Mouse (Mus musculus): ENCODE measurements around the gene Ppm1g. TPM values are rescaled to one million over a fixed set of nuclear protein-coding genes. Genes with fewer than 3 reads are reported as not detected.
A peak's percentile ranks its signal among the peaks of the same experiment; 100 is the strongest.

Gene Ppm1g
- total RNA-seq (2017): 130 and 218 TPM in 2 replicates

GRCm38 (mm10) chr5:31220448-31221303, at the start of gene Ppm1g:
Gene Ppm1g, minus strand, starts transcription at chr5:31220687.
- peak; percentile 92 to 93 for ATAC-seq (replicated peaks in 1 of 2; ENCODE audit: insufficient read depth in 1 of 2, low FRiP score in 2 of 2, low TSS enrichment in 1 of 2, low read depth in 1 of 2, poor library complexity in 2 of 2, severe bottlenecking in 2 of 2)

DNA sequence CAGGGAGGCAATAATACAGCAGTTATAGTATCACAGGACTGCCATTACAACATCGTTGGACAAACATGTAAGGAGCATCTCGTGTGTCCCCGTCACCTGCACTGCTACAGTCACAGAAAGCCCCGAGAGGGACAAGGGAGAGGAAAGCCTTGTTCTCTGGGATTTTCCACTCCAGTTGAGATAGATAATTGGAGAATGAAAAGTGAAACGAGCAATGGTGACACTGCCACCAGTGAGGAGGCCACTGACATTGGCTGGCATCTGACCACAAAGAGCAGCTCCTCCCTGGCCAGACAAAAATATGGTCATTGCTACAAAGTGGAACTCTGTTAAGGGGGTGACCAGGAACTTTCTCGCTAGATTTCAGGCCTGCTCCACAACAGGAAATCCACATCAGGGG, 47.2 kb upstream of the Ppm1g start:
- no peak for ATAC-seq (replicated peaks in 1 of 2; ENCODE audit: insufficient read depth in 1 of 2, low FRiP score in 2 of 2, low TSS enrichment in 1 of 2, low read depth in 1 of 2, poor library complexity in 2 of 2, severe bottlenecking in 2 of 2)

DNA sequence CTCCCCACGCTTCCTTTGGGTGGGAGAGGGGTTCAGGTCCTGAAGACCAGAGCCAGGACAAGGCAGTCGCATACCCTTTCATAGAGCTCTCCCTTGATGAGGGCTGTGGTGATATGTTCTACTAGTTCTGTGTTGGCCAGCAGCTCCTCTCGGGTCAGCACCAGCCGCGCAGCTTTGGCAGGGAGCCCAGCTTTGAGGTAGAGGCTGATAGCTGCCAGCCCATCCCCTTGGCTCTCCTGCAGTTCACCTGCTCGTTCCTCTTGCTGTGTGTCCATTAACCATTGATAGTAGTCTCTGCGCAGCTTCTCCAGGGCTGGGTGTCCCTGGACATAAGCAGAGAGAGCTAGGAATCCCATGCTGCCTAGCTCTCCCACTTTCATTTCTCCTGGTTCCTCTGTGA, 45.6 kb upstream of the Ppm1g start:
- no peak for ATAC-seq (replicated peaks in 1 of 2; ENCODE audit: insufficient read depth in 1 of 2, low FRiP score in 2 of 2, low TSS enrichment in 1 of 2, low read depth in 1 of 2, poor library complexity in 2 of 2, severe bottlenecking in 2 of 2)

GRCm38 (mm10) chr5:31257616-31258015, 37.1 kb upstream of the Ppm1g start:
- ATAC-seq (replicated peaks in 1 of 2; ENCODE audit: insufficient read depth in 1 of 2, low FRiP score in 2 of 2, low TSS enrichment in 1 of 2, low read depth in 1 of 2, poor library complexity in 2 of 2, severe bottlenecking in 2 of 2): no peak

GRCm38 (mm10) chr5:31255971-31256370, 35.5 kb upstream of the Ppm1g start:
- no peak for ATAC-seq (replicated peaks in 1 of 2; ENCODE audit: insufficient read depth in 1 of 2, low FRiP score in 2 of 2, low TSS enrichment in 1 of 2, low read depth in 1 of 2, poor library complexity in 2 of 2, severe bottlenecking in 2 of 2)

DNA sequence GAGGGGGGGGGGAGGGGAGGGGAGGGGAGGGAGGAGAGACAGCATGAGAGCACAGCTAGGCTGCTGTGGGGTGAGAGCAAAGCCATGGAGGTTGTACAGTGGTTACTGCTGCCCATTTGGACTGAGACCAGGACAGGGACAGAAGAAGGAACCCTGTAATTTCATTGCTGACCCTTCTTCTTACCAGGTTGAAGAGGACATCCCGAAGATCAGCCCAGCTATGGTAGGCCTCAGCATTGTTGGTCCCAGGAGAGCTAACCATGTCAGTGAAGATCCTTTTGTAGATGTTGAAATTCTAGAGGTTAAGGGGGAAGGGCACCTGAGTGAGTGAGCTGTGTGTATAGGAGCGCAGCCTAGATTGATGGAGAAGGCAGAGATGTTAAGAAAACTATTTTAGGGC, 34.9 kb upstream of the Ppm1g start:
- ATAC-seq (replicated peaks in 1 of 2; ENCODE audit: insufficient read depth in 1 of 2, low FRiP score in 2 of 2, low TSS enrichment in 1 of 2, low read depth in 1 of 2, poor library complexity in 2 of 2, severe bottlenecking in 2 of 2): no peak

GRCm38 (mm10) chr5:31254901-31255300, 34.4 kb upstream of the Ppm1g start:
- ATAC-seq (replicated peaks in 1 of 2; ENCODE audit: insufficient read depth in 1 of 2, low FRiP score in 2 of 2, low TSS enrichment in 1 of 2, low read depth in 1 of 2, poor library complexity in 2 of 2, severe bottlenecking in 2 of 2): no peak

DNA sequence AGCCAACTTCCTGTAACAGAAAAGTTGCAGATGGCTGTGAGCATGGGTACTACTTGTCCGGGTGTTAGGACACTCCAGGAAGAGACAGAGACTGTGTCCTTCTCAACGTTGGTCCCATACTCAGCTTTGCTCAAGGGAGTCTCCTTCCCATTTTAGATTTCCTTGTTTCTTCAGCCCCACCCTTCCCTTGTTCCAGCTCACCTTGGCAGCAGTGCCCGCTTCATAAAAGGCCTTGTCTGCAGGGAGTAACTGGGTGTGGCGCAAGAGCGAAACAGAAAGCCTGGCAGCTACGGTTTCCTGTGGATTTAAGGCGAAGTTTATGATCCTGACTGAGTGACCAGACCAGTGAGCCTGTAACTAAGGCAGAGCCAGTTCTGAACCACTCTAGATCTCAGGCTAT, 34.0 kb upstream of the Ppm1g start:
- no peak for ATAC-seq (replicated peaks in 1 of 2; ENCODE audit: insufficient read depth in 1 of 2, low FRiP score in 2 of 2, low TSS enrichment in 1 of 2, low read depth in 1 of 2, poor library complexity in 2 of 2, severe bottlenecking in 2 of 2)

GRCm38 (mm10) chr5:31253806-31254205, 33.3 kb upstream of the Ppm1g start:
- no peak for ATAC-seq (replicated peaks in 1 of 2; ENCODE audit: insufficient read depth in 1 of 2, low FRiP score in 2 of 2, low TSS enrichment in 1 of 2, low read depth in 1 of 2, poor library complexity in 2 of 2, severe bottlenecking in 2 of 2)

GRCm38 (mm10) chr5:31252795-31253545, 32.5 kb upstream of the Ppm1g start:
- no peak for ATAC-seq (replicated peaks in 1 of 2; ENCODE audit: insufficient read depth in 1 of 2, low FRiP score in 2 of 2, low TSS enrichment in 1 of 2, low read depth in 1 of 2, poor library complexity in 2 of 2, severe bottlenecking in 2 of 2)

DNA sequence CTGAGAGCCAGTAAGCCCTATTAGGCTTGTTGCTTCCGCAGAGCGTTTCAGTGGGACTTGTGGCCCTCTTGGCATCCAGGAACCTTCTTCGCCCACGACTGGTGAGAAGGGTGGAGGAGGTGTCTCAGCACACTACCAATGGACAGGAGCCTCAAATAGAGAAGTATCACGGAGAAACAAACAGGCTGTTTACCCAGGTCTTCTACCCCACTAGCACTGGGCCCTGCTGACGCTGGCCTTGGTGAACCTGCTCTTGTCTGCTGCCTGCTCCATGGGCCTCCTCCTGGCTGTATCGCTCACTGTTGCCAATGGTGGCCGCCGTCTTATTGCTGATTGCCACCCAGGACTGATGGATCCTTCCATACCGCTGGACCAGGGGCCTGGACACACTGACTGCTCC, 31.7 kb upstream of the Ppm1g start:
- ATAC-seq (replicated peaks in 1 of 2; ENCODE audit: insufficient read depth in 1 of 2, low FRiP score in 2 of 2, low TSS enrichment in 1 of 2, low read depth in 1 of 2, poor library complexity in 2 of 2, severe bottlenecking in 2 of 2): no peak

GRCm38 (mm10) chr5:31251541-31252101, 31.1 kb upstream of the Ppm1g start, which contains the start of gene Krtcap3:
Gene Krtcap3, plus strand, starts transcription at chr5:31251691.
- peak in 1 of 2 experiments; percentile 11; a peak in 1 of 4 replicates for ATAC-seq (replicated peaks in 1 of 2; ENCODE audit: insufficient read depth in 1 of 2, low FRiP score in 2 of 2, low TSS enrichment in 1 of 2, low read depth in 1 of 2, poor library complexity in 2 of 2, severe bottlenecking in 2 of 2)

GRCm38 (mm10) chr5:31250716-31251115, 30.2 kb upstream of the Ppm1g start:
- no peak for ATAC-seq (replicated peaks in 1 of 2; ENCODE audit: insufficient read depth in 1 of 2, low FRiP score in 2 of 2, low TSS enrichment in 1 of 2, low read depth in 1 of 2, poor library complexity in 2 of 2, severe bottlenecking in 2 of 2)

DNA sequence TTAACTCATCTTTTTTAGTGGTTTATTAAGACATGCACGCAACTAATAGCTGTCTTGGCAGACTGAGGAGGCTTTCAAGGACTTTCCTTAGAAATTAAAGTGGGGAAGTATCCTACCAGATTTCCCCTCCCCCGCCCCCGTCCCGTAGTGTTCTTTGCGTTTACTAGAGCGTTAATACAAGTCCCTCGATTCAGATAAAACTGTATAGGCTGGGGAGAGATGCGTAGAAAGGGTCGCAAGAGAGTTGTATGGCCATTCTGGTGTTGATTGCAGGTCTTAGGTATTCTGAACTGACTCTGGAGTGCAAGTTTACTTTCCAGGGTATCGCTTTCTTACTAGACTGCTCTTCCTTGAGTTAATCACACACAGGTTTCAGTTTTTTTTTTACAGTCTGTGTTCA, 21.7 kb upstream of the Ppm1g start:
- no peak for ATAC-seq (replicated peaks in 1 of 2; ENCODE audit: insufficient read depth in 1 of 2, low FRiP score in 2 of 2, low TSS enrichment in 1 of 2, low read depth in 1 of 2, poor library complexity in 2 of 2, severe bottlenecking in 2 of 2)

GRCm38 (mm10) chr5:31241522-31242034, 21.1 kb upstream of the Ppm1g start:
- no peak; a peak in 1 of 4 replicates for ATAC-seq (replicated peaks in 1 of 2; ENCODE audit: insufficient read depth in 1 of 2, low FRiP score in 2 of 2, low TSS enrichment in 1 of 2, low read depth in 1 of 2, poor library complexity in 2 of 2, severe bottlenecking in 2 of 2)

DNA sequence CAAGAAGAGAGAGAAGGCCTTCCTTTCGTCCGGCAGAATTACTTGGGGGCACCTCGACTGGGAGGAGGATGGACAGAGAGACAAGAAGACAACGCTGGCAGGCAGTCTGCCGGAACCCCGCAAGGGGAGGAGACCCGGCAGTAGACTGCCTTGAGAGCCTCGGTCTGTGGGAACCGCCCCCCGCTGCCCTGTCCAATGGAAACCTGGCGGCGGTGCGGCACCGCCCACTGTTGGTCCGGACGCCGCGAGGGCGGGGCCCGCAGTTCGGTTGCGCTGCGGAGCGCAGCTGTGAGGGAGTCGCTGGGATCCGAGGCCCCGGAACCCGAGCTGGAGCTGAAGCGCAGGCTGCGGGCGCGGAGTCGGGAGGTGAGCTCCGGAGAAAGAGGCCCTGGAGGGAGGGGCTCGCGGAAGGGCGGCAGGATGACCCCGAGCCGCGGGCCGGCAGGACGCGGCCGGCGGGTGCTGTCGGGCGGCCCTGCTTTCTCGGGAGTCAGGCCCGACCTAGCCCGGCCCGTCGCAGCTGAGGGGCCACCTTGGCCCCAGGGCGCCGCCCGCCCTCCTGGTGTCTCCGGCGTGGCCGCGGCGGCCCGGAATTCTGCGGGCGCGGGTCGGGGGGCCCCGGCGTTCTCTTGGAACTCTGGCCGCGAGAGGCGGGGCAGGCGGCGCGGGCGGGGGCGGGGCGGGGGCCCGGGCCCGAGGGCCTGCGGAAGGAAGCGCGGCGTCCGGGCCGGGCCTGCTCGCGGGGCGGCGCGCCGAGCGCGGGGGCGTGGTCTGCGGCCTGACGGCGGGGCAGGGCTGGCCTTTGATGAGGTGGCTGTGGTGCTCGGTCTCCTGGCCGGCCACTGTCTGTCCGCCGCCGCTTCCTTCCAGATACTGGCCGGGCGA, 20.4 kb upstream of the Ppm1g start, which contains the start of the genes Nrbp1 and Gm9970:
Nrbp1 (plus strand) TSS at position 228 of the 885 bp plus-strand sequence.
Gm9970 (minus strand) TSS at position 596 of the 885 bp plus-strand sequence.
- peak; percentile 97 for ATAC-seq (replicated peaks in 1 of 2; ENCODE audit: insufficient read depth in 1 of 2, low FRiP score in 2 of 2, low TSS enrichment in 1 of 2, low read depth in 1 of 2, poor library complexity in 2 of 2, severe bottlenecking in 2 of 2)

DNA sequence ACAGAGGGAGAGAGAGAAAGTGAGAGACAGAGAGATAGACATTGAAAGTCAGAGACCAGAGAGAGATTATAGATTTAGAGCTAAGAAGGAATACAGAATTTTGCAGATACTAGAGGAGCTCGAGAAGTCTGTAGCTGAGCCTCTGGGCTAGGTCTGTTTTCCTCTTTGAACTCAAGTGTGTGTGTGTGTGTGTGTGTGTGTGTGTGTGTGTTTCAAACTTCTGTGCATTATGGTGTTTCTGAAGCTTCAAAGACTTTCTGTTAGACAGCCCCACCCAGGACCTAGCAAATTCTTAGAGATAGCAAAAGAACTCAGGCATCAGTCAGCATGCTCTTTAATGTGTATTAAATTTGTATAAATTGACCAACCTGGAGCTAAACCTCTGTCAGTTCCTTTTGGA, 6.2 kb upstream of the Ppm1g start:
- no peak for ATAC-seq (replicated peaks in 1 of 2; ENCODE audit: insufficient read depth in 1 of 2, low FRiP score in 2 of 2, low TSS enrichment in 1 of 2, low read depth in 1 of 2, poor library complexity in 2 of 2, severe bottlenecking in 2 of 2)
